8 mouse cellular contexts compared by ENCODE assay signal in genomic region chr17:34606186-34607039, GRCm38 (mm10). TPM values are rescaled to one million over a fixed set of nuclear protein-coding genes. Genes with fewer than 3 reads are reported as not detected.
DNase-seq lines count a peak whose midpoint lies in the region; ATAC-seq and TF ChIP-seq lines count a peak whose summit lies in the region.

No protein-coding gene starts in this region.

- DNase-seq in heart, embryonic 10.5 days (ENCODE audit: low spot score) = no peak
- no peak for DNase-seq in heart, postnatal 36 days
- DNase-seq in limb, embryonic 11.5 days (ENCODE audit: low spot score) = no peak
- no peak for DNase-seq in embryo, embryonic 11 days
- no peak for DNase-seq in right cerebral cortex, postnatal 36 days (ENCODE audit: low spot score in 2 of 2)

- peak overlapping the region; percentile 76 for H3K4me2 ChIP-seq in embryonic facial prominence, embryonic 15.5 days (replicated peaks)
- H3K4me2 ChIP-seq in limb, embryonic 11.5 days (ENCODE audit: low read depth, severe bottlenecking) = peak overlapping the region; percentile 93
- peak overlapping the region; percentile 97 for H3K4me2 ChIP-seq in neural tube, embryonic 14.5 days (ENCODE audit: low read depth, low read length)

- H3K9ac ChIP-seq in embryonic facial prominence, embryonic 15.5 days = peak overlapping the region; percentile 85
- peak overlapping the region; percentile 89 for H3K9ac ChIP-seq in limb, embryonic 11.5 days (ENCODE audit: low read length)
- H3K9ac ChIP-seq in neural tube, embryonic 14.5 days (replicated peaks; ENCODE audit: low read depth, low read length) = peak overlapping the region; percentile 96

- H3K4me1 ChIP-seq in heart, embryonic 10.5 days = peaks cover 49% of the 10 kb centered on the region
- peaks cover 73% of the 10 kb centered on the region for H3K4me1 ChIP-seq in E14TG2a.4 (replicated peaks; ENCODE audit: low read depth, low read length)
- H3K4me1 ChIP-seq in embryonic facial prominence, embryonic 15.5 days = peaks cover 44% of the 10 kb centered on the region
- peaks cover 16% of the 10 kb centered on the region for H3K4me1 ChIP-seq in limb, embryonic 11.5 days (ENCODE audit: control insufficient read depth, insufficient read depth, low read length)
- peaks cover 23% of the 10 kb centered on the region for H3K4me1 ChIP-seq in neural tube, embryonic 14.5 days (ENCODE audit: control insufficient read depth, insufficient read depth, low read length)

- intact Hi-C loops in heart, postnatal 36 days (cut with DNase I) = loop anchor here (1.0 to 5.0 kb wide), 2 partner anchors 21 to 291 kb away; partner anchors contain the start of genes C2 and Ehmt2

- peaks cover 24% of the 10 kb centered on the region for H3K36me3 ChIP-seq in heart, embryonic 10.5 days
- H3K36me3 ChIP-seq in E14TG2a.4 (ENCODE audit: insufficient read depth, low read length) = peaks cover 41% of the 10 kb centered on the region
- peaks cover 19% of the 10 kb centered on the region for H3K36me3 ChIP-seq in embryonic facial prominence, embryonic 15.5 days
- peaks cover 8% of the 10 kb centered on the region; the same call in 1 of the 2 replicates for H3K36me3 ChIP-seq in limb, embryonic 11.5 days (ENCODE audit: control insufficient read depth, insufficient read depth, low read length)
- peaks cover 13% of the 10 kb centered on the region for H3K36me3 ChIP-seq in neural tube, embryonic 14.5 days (ENCODE audit: control insufficient read depth, insufficient read depth, low read length)

- no peaks in the 10 kb centered on the region for H3K9me3 ChIP-seq in heart, embryonic 10.5 days
- no peaks in the 10 kb centered on the region for H3K9me3 ChIP-seq in E14TG2a.4 (ENCODE audit: low read length)
- H3K9me3 ChIP-seq in embryonic facial prominence, embryonic 15.5 days (replicated peaks) = no peaks in the 10 kb centered on the region
- H3K9me3 ChIP-seq in limb, embryonic 11.5 days (ENCODE audit: control insufficient read depth, low read length) = no peaks in the 10 kb centered on the region
- no peaks in the 10 kb centered on the region for H3K9me3 ChIP-seq in neural tube, embryonic 14.5 days (ENCODE audit: control insufficient read depth, low read length)

- TF ChIP-seq CTCF in E14TG2a.4 (conservative IDR thresholded peaks at IDR 0.05; ENCODE audit: low read length) = no peak

- ATAC-seq in embryonic facial prominence, embryonic 15.5 days (ENCODE audit: insufficient number of reproducible peaks, low FRiP score, low TSS enrichment, low read depth) = no peak
- ATAC-seq in limb, embryonic 11.5 days (ENCODE audit: insufficient number of reproducible peaks, low FRiP score, low TSS enrichment, low read depth) = no peak
- no peak for ATAC-seq in neural tube, embryonic 14.5 days (ENCODE audit: low read depth)

- peak overlapping the region; percentile 96 for H3K27ac ChIP-seq in heart, embryonic 10.5 days
- peak overlapping the region; percentile 86 for H3K27ac ChIP-seq in embryonic facial prominence, embryonic 15.5 days (replicated peaks)
- peak overlapping the region; percentile 68; the same call in 1 of the 2 replicates for H3K27ac ChIP-seq in limb, embryonic 11.5 days (replicated peaks; ENCODE audit: low read depth, low read length)
- H3K27ac ChIP-seq in neural tube, embryonic 14.5 days (ENCODE audit: low read depth, low read length) = peak overlapping the region; percentile 86

- 17% methylated on average over 32 of the region's 32 CpGs for WGBS in heart, embryonic 10.5 days
- WGBS in embryonic facial prominence, embryonic 15.5 days = 12% methylated on average over 32 of the region's 32 CpGs
- WGBS in limb, embryonic 11.5 days = 18% methylated on average over 31 of the region's 32 CpGs
- 18% methylated on average over 32 of the region's 32 CpGs for WGBS in neural tube, embryonic 14.5 days

- no peaks in the 10 kb centered on the region for H3K27me3 ChIP-seq in heart, embryonic 10.5 days (ENCODE audit: insufficient read depth, poor library complexity, severe bottlenecking)
- no peaks in the 10 kb centered on the region for H3K27me3 ChIP-seq in E14TG2a.4 (ENCODE audit: insufficient read depth, low read length)
- H3K27me3 ChIP-seq in embryonic facial prominence, embryonic 15.5 days = no peaks in the 10 kb centered on the region
- no peaks in the 10 kb centered on the region for H3K27me3 ChIP-seq in limb, embryonic 11.5 days (ENCODE audit: control insufficient read depth, insufficient read depth, low read length)
- H3K27me3 ChIP-seq in neural tube, embryonic 14.5 days (ENCODE audit: control insufficient read depth, insufficient read depth, low read length) = no peaks in the 10 kb centered on the region

- peak overlapping the region; percentile 85 for H3K4me3 ChIP-seq in heart, embryonic 10.5 days
- H3K4me3 ChIP-seq in E14TG2a.4 (replicated peaks; ENCODE audit: low read length) = peak overlapping the region; percentile 87
- H3K4me3 ChIP-seq in embryonic facial prominence, embryonic 15.5 days (replicated peaks) = peak overlapping the region; percentile 79
- peak overlapping the region; percentile 96 for H3K4me3 ChIP-seq in limb, embryonic 11.5 days (ENCODE audit: low read depth, low read length)
- peak overlapping the region; percentile 90 for H3K4me3 ChIP-seq in neural tube, embryonic 14.5 days (ENCODE audit: low read depth, low read length)

RNA-seq across cellular contexts. Expression of gene Agpat1, which starts 2.4 kb away (rescaled TPM):
- polyA plus RNA-seq in heart, embryonic 10.5 days (2016; fragmentation: Nextera tagmentation; extraction: Ambion mirVana) = 44.8 and 57.8 TPM in 2 replicates
- total RNA-seq in heart, postnatal 36 days (2021) = 10 to 100 TPM; 61.2 to 70.5 TPM
- polyA plus RNA-seq in embryonic facial prominence, embryonic 15.5 days (2015; fragmentation: Nextera tagmentation; extraction: Ambion mirVana) = 57.6 and 61.2 TPM in 2 replicates
- 58.2 and 74.8 TPM in 2 replicates for polyA plus RNA-seq in limb, embryonic 11.5 days (2014; fragmentation: Nextera tagmentation; extraction: Ambion mirVana)
- 103 and 108 TPM in 2 replicates for polyA plus RNA-seq in neural tube, embryonic 14.5 days (2014; fragmentation: Nextera tagmentation; extraction: Ambion mirVana)

RNA-seq across cellular contexts. Expression of gene Rnf5, which starts 2.9 kb away (rescaled TPM):
- 139 and 157 TPM in 2 replicates for polyA plus RNA-seq in heart, embryonic 10.5 days (2016; fragmentation: Nextera tagmentation; extraction: Ambion mirVana)
- total RNA-seq in heart, postnatal 36 days (2021) = 10 to 100 TPM; 35.7 to 37.1 TPM
- polyA plus RNA-seq in embryonic facial prominence, embryonic 15.5 days (2015; fragmentation: Nextera tagmentation; extraction: Ambion mirVana) = 117 and 119 TPM in 2 replicates
- polyA plus RNA-seq in limb, embryonic 11.5 days (2014; fragmentation: Nextera tagmentation; extraction: Ambion mirVana) = 111 TPM in 2 replicates
- 213 and 221 TPM in 2 replicates for polyA plus RNA-seq in neural tube, embryonic 14.5 days (2014; fragmentation: Nextera tagmentation; extraction: Ambion mirVana)

RNA-seq across cellular contexts. Expression of gene Ager, which starts 8.8 kb away (rescaled TPM):
- polyA plus RNA-seq in heart, embryonic 10.5 days (2016; fragmentation: Nextera tagmentation; extraction: Ambion mirVana) = 5.3 and 5.6 TPM in 2 replicates
- under 1 TPM; 0.24 to 0.47 TPM for total RNA-seq in heart, postnatal 36 days (2021)
- 3.3 and 3.7 TPM in 2 replicates for polyA plus RNA-seq in embryonic facial prominence, embryonic 15.5 days (2015; fragmentation: Nextera tagmentation; extraction: Ambion mirVana)
- 1.3 and 2.7 TPM in 2 replicates for polyA plus RNA-seq in limb, embryonic 11.5 days (2014; fragmentation: Nextera tagmentation; extraction: Ambion mirVana)
- 1.2 and 1.4 TPM in 2 replicates for polyA plus RNA-seq in neural tube, embryonic 14.5 days (2014; fragmentation: Nextera tagmentation; extraction: Ambion mirVana)

RNA-seq across cellular contexts. Expression of gene Egfl8, which starts 9.4 kb away (rescaled TPM):
- 0.49 and 1.7 TPM in 2 replicates for polyA plus RNA-seq in heart, embryonic 10.5 days (2016; fragmentation: Nextera tagmentation; extraction: Ambion mirVana)
- total RNA-seq in heart, postnatal 36 days (2021) = 1 to 10 TPM; 1.5 to 2.5 TPM
- 11.2 and 13.2 TPM in 2 replicates for polyA plus RNA-seq in embryonic facial prominence, embryonic 15.5 days (2015; fragmentation: Nextera tagmentation; extraction: Ambion mirVana)
- polyA plus RNA-seq in limb, embryonic 11.5 days (2014; fragmentation: Nextera tagmentation; extraction: Ambion mirVana) = 2.8 and 3.5 TPM in 2 replicates
- polyA plus RNA-seq in neural tube, embryonic 14.5 days (2014; fragmentation: Nextera tagmentation; extraction: Ambion mirVana) = 6.0 and 18.2 TPM in 2 replicates

RNA-seq across cellular contexts. Expression of gene Pbx2, which starts 15.3 kb away (rescaled TPM):
- polyA plus RNA-seq in heart, embryonic 10.5 days (2016; fragmentation: Nextera tagmentation; extraction: Ambion mirVana) = 10.2 and 16.6 TPM in 2 replicates
- 10 to 100 TPM; 18.0 to 19.6 TPM for total RNA-seq in heart, postnatal 36 days (2021)
- 11.0 and 13.3 TPM in 2 replicates for polyA plus RNA-seq in embryonic facial prominence, embryonic 15.5 days (2015; fragmentation: Nextera tagmentation; extraction: Ambion mirVana)
- polyA plus RNA-seq in limb, embryonic 11.5 days (2014; fragmentation: Nextera tagmentation; extraction: Ambion mirVana) = 21.5 and 22.0 TPM in 2 replicates
- 7.7 and 8.2 TPM in 2 replicates for polyA plus RNA-seq in neural tube, embryonic 14.5 days (2014; fragmentation: Nextera tagmentation; extraction: Ambion mirVana)
